Mouse (Mus musculus) lung, embryonic 16.5 days (tissue): ENCODE data around the gene Ntm. TPM values are rescaled to one million over a fixed set of nuclear protein-coding genes. Genes with fewer than 3 reads are reported as not detected.
A peak's percentile ranks its signal among the peaks of the same experiment; 100 is the strongest.

ENCODE experiments used
- ATAC-seq: fragments of 200-750 bp; cut with Nextera tagmentation; 2 replicates; pipeline ENCODE4 v1.8.0; 2017; ENCODE audit warnings: low read depth, mild to moderate bottlenecking, moderate library complexity
- H3K27ac ChIP-seq: fragments of 300-500 bp; sonication (generic); 2 replicates; pipeline ENCODE4 v1.5.1; 2014; ENCODE audit warnings: mild to moderate bottlenecking, control low read depth, low read length
- H3K27me3 ChIP-seq: fragments of 300-500 bp; sonication (generic); 2 replicates; pipeline ENCODE4 v1.6.1; 2014; ENCODE audit warnings: low read depth, low read length, mixed read lengths; ENCODE audit not compliant: control insufficient read depth, insufficient read depth
- H3K36me3 ChIP-seq: fragments of 300-500 bp; sonication (generic); 2 replicates; pipeline ENCODE4 v1.6.1; 2014; ENCODE audit warnings: low read length; ENCODE audit not compliant: control insufficient read depth, insufficient read depth
- H3K4me1 ChIP-seq: fragments of 300-500 bp; sonication (generic); replicated peaks from 2 replicates; pipeline ENCODE4 v1.6.1; 2014; ENCODE audit warnings: low read length, mixed read lengths; ENCODE audit not compliant: control insufficient read depth, insufficient read depth
- H3K4me2 ChIP-seq: fragments of 300-500 bp; sonication (generic); 2 replicates; pipeline ENCODE4 v1.6.1; 2014; ENCODE audit warnings: low read depth, low read length, control low read depth
- H3K4me3 ChIP-seq: fragments of 300-500 bp; sonication (generic); 2 replicates; pipeline ENCODE4 v1.5.1; 2014; ENCODE audit warnings: mild to moderate bottlenecking, low read length, control low read depth
- H3K9ac ChIP-seq: fragments of 300-500 bp; sonication (generic); 2 replicates; pipeline ENCODE4 v1.6.1; 2014; ENCODE audit warnings: low read length, control low read depth
- H3K9me3 ChIP-seq: fragments of 300-500 bp; sonication (generic); 2 replicates; pipeline ENCODE4 v1.6.1; 2016; ENCODE audit warnings: low read length; ENCODE audit not compliant: control insufficient read depth
- WGBS: fragments of 180-500 bp; shearing (Covaris S2); extraction: QIAGEN DNeasy Blood & Tissue Kit; methylation state at CpG from one replicate; pipeline ENCODE4 v1.1.7; 2014; 5-methylcytosine and 5-hydroxymethylcytosine counted together
- polyA plus RNA-seq: library from polyadenylated mRNA; unstranded; fragments of >200 nt; fragmentation: Nextera tagmentation; extraction: Ambion mirVana; gene quantifications from 2 replicates; pipeline ENCODE4 v1.2.1, GENCODE M21; 2015

The Ntm gene
- polyA plus RNA-seq, 1 experiment from 2014 or later: 16.3 TPM

GRCm38 (mm10) chr9:29954031-29954430 is 8.9 kb downstream of the Ntm start:
- no peak for ATAC-seq
- H3K4me1 ChIP-seq: no peaks in the 10 kb centered on the region
- 32% methylated on average over 6 of the region's 6 CpGs for WGBS

GRCm38 (mm10) chr9:29949041-29949440 is 13.9 kb downstream of the Ntm start:
- no peaks in the 10 kb centered on the region for H3K4me1 ChIP-seq
- WGBS: 96% methylated on average over 3 of the region's 3 CpGs
- H3K4me3 ChIP-seq: no peak overlapping the region
- no peak overlapping the region for H3K4me2 ChIP-seq
- H3K36me3 ChIP-seq: no peaks in the 10 kb centered on the region
- H3K27me3 ChIP-seq: no peaks in the 10 kb centered on the region
- no peaks in the 10 kb centered on the region for H3K9me3 ChIP-seq
- H3K27ac ChIP-seq: no peak overlapping the region
- ATAC-seq: no peak
- H3K9ac ChIP-seq: no peak overlapping the region

More at GRCm38 (mm10) chr9:29954031-29954430, 8.9 kb downstream of the Ntm start:
- Histone ChIP-seq H3K9me3 (no peaks in the 10 kb centered on the region), H3K4me3 (no peak overlapping the region), H3K36me3 (no peaks in the 10 kb centered on the region), H3K9ac (no peak overlapping the region), H3K27ac (no peak overlapping the region), H3K27me3 (no peaks in the 10 kb centered on the region), H3K4me2 (no peak overlapping the region)

DNA sequence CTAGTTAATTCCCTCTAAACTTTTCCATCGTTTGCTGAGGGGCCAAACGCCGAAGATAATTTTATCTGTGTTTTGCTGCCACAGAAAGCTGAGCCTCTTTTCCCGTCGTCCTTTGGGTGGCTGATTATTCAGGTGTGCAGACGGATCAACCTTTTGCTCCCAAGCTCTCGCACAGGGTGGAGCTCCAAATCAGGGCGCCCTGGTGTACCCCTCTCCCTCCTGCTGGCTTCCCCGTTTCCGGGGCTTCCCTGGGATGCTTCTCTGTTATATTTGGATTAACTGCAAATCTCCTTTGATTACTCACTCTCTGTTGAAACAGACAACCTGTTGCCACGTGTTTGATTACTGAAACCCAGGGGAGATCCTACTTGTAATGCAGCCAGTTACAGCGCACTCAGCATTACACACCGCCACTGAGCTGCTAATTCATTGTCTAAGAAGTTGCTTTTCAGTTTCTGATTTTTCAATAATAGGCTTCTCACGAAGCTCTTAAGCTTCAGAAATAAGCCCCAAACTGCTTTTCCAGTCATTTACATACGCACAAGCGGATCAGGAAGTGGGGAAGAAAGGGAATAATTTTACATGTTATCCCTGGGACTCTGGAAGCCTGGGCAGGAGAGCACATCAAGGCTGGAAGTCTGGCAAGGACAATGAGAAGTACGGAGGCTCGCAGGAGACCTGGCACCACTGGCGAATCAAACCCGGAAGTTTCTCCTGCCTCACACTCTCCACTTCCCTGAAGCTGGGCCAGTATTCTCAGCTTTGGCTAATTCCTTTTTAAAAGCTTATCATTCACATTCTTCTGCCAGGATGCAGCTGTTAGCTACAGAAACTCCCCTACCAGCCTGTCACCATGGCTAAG is 19.5 kb downstream of the Ntm start:
- Histone ChIP-seq H3K36me3 (no peaks in the 10 kb centered on the region), H3K9me3 (no peaks in the 10 kb centered on the region), H3K4me3 (peak overlapping the region; percentile 20; the same call in 1 of the 2 replicates), H3K27ac (no peak overlapping the region), H3K27me3 (no peaks in the 10 kb centered on the region), H3K9ac (peak overlapping the region; percentile 31; the same call in 1 of the 2 replicates), H3K4me1 (no peaks in the 10 kb centered on the region), H3K4me2 (peak overlapping the region; percentile 34; the same call in 1 of the 2 replicates)
- no peak for ATAC-seq
- 17% methylated on average over 20 of the region's 20 CpGs for WGBS

GRCm38 (mm10) chr9:29942183-29942952 is 20.6 kb downstream of the Ntm start:
- ATAC-seq: no peak
- no peaks in the 10 kb centered on the region for H3K4me1 ChIP-seq
- WGBS: 61% methylated on average over 11 of the region's 11 CpGs
- H3K36me3 ChIP-seq: no peaks in the 10 kb centered on the region
- H3K9ac ChIP-seq: no peak overlapping the region
- no peak overlapping the region for H3K4me3 ChIP-seq
- H3K27me3 ChIP-seq: no peaks in the 10 kb centered on the region
- no peak overlapping the region for H3K4me2 ChIP-seq
- no peaks in the 10 kb centered on the region for H3K9me3 ChIP-seq
- no peak overlapping the region for H3K27ac ChIP-seq

- WGBS: 90% methylated on average over 16 of the region's 16 CpGs
- no peaks in the 10 kb centered on the region for H3K9me3 ChIP-seq
- ATAC-seq: no peak
- H3K4me3 ChIP-seq: no peak overlapping the region
- no peaks in the 10 kb centered on the region for H3K36me3 ChIP-seq
- no peak overlapping the region for H3K9ac ChIP-seq
- no peaks in the 10 kb centered on the region for H3K27me3 ChIP-seq
- H3K4me2 ChIP-seq: no peak overlapping the region
- H3K4me1 ChIP-seq: no peaks in the 10 kb centered on the region
- no peak overlapping the region for H3K27ac ChIP-seq
Observed at GRCm38 (mm10) chr9:29939517-29940034, 23.4 kb downstream of the Ntm start.

DNA sequence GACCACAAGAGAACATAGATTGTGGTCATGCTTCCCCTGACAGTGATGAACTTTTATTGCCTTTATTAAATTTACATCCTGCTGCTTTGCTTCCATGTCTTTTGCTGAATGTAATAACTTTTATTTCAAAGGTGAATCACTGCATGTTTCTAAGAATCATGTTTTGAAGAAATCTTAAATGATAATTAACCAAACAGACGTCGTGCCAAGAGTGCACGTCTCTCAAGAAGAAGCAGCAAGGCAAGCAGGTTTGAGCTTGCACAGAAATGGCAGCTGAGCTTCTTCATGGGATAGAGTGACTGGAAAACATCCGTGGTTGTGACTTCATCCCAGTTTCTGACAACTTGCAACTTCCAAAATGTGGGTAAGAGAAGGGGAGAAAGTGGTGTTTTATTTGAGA is 34.1 kb downstream of the Ntm start:
- H3K9ac ChIP-seq: no peak overlapping the region

DNA sequence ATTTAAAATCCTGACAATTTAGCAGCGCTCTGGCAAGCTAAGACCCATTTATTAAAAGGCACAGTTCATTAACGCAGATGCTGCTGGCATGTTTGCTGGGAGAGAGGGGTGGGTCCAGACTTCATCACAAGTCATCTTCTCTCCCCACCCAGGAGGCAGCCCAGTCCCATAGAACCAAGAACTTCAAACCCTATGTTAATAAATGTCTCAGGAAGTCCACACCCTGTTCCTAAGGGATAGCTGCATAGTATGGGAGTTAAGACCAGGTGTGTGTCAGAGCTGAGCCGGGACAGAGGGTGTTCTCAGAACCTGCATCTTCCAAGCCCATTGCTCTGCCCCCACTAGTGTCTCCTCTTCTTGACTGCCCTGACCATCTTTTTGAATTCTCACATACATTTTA is 37.6 kb downstream of the Ntm start:
- 74% methylated on average over 3 of the region's 3 CpGs for WGBS
- Histone ChIP-seq H3K4me3 (no peak overlapping the region), H3K9me3 (no peaks in the 10 kb centered on the region), H3K36me3 (no peaks in the 10 kb centered on the region), H3K4me1 (no peaks in the 10 kb centered on the region), H3K9ac (no peak overlapping the region), H3K27ac (no peak overlapping the region), H3K27me3 (no peaks in the 10 kb centered on the region), H3K4me2 (no peak overlapping the region)
- ATAC-seq: no peak

More for the DNA sequence above, 34.1 kb downstream of the Ntm start:
- H3K4me1 ChIP-seq: no peaks in the 10 kb centered on the region
- WGBS: 77% methylated on average over 4 of the region's 4 CpGs
- H3K9me3 ChIP-seq: no peaks in the 10 kb centered on the region
- H3K36me3 ChIP-seq: no peaks in the 10 kb centered on the region
- no peak for ATAC-seq
- no peaks in the 10 kb centered on the region for H3K27me3 ChIP-seq
- H3K27ac ChIP-seq: no peak overlapping the region
- no peak overlapping the region for H3K4me2 ChIP-seq
- no peak overlapping the region for H3K4me3 ChIP-seq

GRCm38 (mm10) chr9:29898406-29899054 is 64.4 kb downstream of the Ntm start:
- ATAC-seq: no peak
- H3K27me3 ChIP-seq: no peaks in the 10 kb centered on the region
- H3K9ac ChIP-seq: no peak overlapping the region
- 78% methylated on average over 9 of the region's 9 CpGs for WGBS
- H3K4me3 ChIP-seq: no peak overlapping the region
- H3K9me3 ChIP-seq: no peaks in the 10 kb centered on the region
- H3K4me2 ChIP-seq: no peak overlapping the region
- no peaks in the 10 kb centered on the region for H3K36me3 ChIP-seq
- no peak overlapping the region for H3K27ac ChIP-seq
- no peaks in the 10 kb centered on the region for H3K4me1 ChIP-seq

DNA sequence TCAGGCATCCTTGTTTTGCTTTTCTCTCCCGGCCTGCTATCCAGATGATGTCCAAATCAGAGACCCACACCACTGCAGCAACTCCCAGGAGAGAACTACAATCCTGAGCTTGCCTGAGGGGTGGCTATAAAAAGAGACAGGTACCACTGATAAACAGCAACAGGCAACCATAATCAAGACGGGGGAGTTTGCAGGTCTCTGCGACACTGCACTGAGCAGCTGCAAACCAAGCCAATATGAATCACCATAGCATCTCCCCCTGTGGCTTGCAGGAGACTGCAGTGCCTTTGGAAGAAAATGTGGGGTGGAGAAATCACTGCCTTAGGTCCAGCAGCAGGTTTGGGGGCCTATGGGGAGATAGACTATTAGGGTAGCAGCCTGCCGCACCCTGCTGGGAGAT is 65.5 kb downstream of the Ntm start:
- no peak overlapping the region for H3K4me2 ChIP-seq
- ATAC-seq: no peak
- no peaks in the 10 kb centered on the region for H3K4me1 ChIP-seq
- no peak overlapping the region for H3K27ac ChIP-seq
- no peaks in the 10 kb centered on the region for H3K36me3 ChIP-seq
- H3K9me3 ChIP-seq: no peaks in the 10 kb centered on the region
- WGBS: 69% methylated on average over 4 of the region's 4 CpGs
- no peak overlapping the region for H3K4me3 ChIP-seq
- no peak overlapping the region for H3K9ac ChIP-seq
- H3K27me3 ChIP-seq: no peaks in the 10 kb centered on the region
